ENCODE assay signal across 15 mouse cellular contexts in the genomic region with DNA sequence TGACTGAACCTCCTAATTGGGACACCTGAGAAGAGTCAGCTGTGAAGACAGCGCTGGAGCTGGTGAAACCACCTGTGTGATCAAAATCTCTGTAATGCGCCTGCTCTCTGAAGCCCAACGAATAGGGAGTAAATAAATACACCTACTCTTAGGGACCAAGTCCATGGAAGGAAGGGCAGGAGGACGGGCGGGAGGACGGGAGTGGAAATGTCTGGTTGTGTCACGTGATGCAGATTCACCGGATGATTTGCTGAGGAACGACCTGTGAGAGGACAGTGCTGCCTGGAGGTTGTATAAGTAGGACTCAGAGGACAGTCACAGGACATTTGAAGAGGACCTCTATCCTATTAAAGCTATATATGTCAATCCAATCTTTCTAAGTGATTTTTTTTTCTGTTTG. TPM values are rescaled to one million over a fixed set of nuclear protein-coding genes. Genes with fewer than 3 reads are reported as not detected.
A peak's percentile ranks its signal among the peaks of the same experiment; 100 is the strongest.
DNase-seq lines count a peak whose midpoint lies in the region; ATAC-seq and TF ChIP-seq lines count a peak whose summit lies in the region.
"Had no signal": no experiment of that assay in that cellular context is flagged by ENCODE, and none has a peak within 500 bp of the region (broad histone marks: within the 10 kb centered on the region; RNA-seq: fewer than 3 reads in every experiment).

No protein-coding gene starts in this region.

- no peak for TF ChIP-seq POLR2A in kidney, adult 2 months (IDR thresholded peaks at IDR 0.05; ENCODE audit: low read depth, low read length)

- no peak for TF ChIP-seq EP300 in liver, embryonic 14.5 days (IDR thresholded peaks at IDR 0.05; ENCODE audit: low read depth)

- no peaks in the 10 kb centered on the region for H3K36me3 ChIP-seq in kidney, adult 2 months (ENCODE audit: control insufficient read depth, insufficient read depth, low read length)
- no peaks in the 10 kb centered on the region for H3K36me3 ChIP-seq in kidney, embryonic 16.5 days (ENCODE audit: insufficient read depth, low read length)
- H3K36me3 ChIP-seq in embryonic facial prominence, embryonic 13.5 days, result no peaks in the 10 kb centered on the region
- no peaks in the 10 kb centered on the region for H3K36me3 ChIP-seq in liver, embryonic 14.5 days (replicated peaks; ENCODE audit: control insufficient read depth, insufficient read depth, low read depth)
- H3K36me3 ChIP-seq: hindbrain, embryonic 13.5 days had no signal

- H3K9ac ChIP-seq in kidney, embryonic 16.5 days (replicated peaks; ENCODE audit: low read length), result no peak overlapping the region
- no peak overlapping the region for H3K9ac ChIP-seq in embryonic facial prominence, embryonic 13.5 days
- no peak overlapping the region for H3K9ac ChIP-seq in liver, embryonic 14.5 days (replicated peaks)
- H3K9ac ChIP-seq: hindbrain, embryonic 13.5 days; lung, embryonic 14.5 days had no signal

- no peaks in the 10 kb centered on the region for H3K27me3 ChIP-seq in kidney, adult 2 months (replicated peaks; ENCODE audit: control insufficient read depth, insufficient read depth, low read length)
- H3K27me3 ChIP-seq in kidney, embryonic 16.5 days (ENCODE audit: insufficient read depth, low read length), result no peaks in the 10 kb centered on the region
- no peaks in the 10 kb centered on the region for H3K27me3 ChIP-seq in embryonic facial prominence, embryonic 13.5 days
- H3K27me3 ChIP-seq in liver, embryonic 14.5 days (ENCODE audit: control insufficient read depth, insufficient read depth, low read length), result no peaks in the 10 kb centered on the region
- H3K27me3 ChIP-seq: hindbrain, embryonic 13.5 days had no signal

- H3K4me1 ChIP-seq in kidney, adult 2 months (ENCODE audit: control insufficient read depth, insufficient read depth, low read length), result peaks cover 3% of the 10 kb centered on the region; the same call in 1 of the 2 replicates
- H3K4me1 ChIP-seq in kidney, embryonic 16.5 days (ENCODE audit: insufficient read depth, low read length), result peaks cover 14% of the 10 kb centered on the region
- H3K4me1 ChIP-seq in embryonic facial prominence, embryonic 13.5 days, result peaks cover 3% of the 10 kb centered on the region
- H3K4me1 ChIP-seq in liver, embryonic 14.5 days (replicated peaks; ENCODE audit: control insufficient read depth in 2 of 2, insufficient read depth in 2 of 2, low read length in 1 of 2), result peaks cover 14 to 17% of the 10 kb centered on the region in 2 experiments; a peak in 3 of 4 replicates

- H3K4me2 ChIP-seq in kidney, embryonic 16.5 days (replicated peaks; ENCODE audit: low read depth, low read length), result no peak overlapping the region
- peak overlapping the region; percentile 18; the same call in 1 of the 2 replicates for H3K4me2 ChIP-seq in embryonic facial prominence, embryonic 13.5 days
- 0 out of 2 replicates have a peak overlapping the region, but pooled peaks have one; percentile 0 for H3K4me2 ChIP-seq in liver, embryonic 14.5 days (ENCODE audit: low read depth)
- H3K4me2 ChIP-seq: hindbrain, embryonic 13.5 days had no signal

- no peak overlapping the region for H3K27ac ChIP-seq in kidney, adult 2 months (ENCODE audit: insufficient read depth, low read depth, low read length)
- no peak overlapping the region for H3K27ac ChIP-seq in kidney, embryonic 16.5 days (ENCODE audit: low read length)
- no peak overlapping the region for H3K27ac ChIP-seq in embryonic facial prominence, embryonic 13.5 days
- H3K27ac ChIP-seq in liver, embryonic 14.5 days, result no peak overlapping the region

- peak; percentile 87 for DNase-seq in heart, adult 11 months
- no peak for DNase-seq in heart, adult 8-10 months (ENCODE audit: low spot score)
- DNase-seq in kidney, adult 2 months, result peak; percentile 59
- no peak for DNase-seq in liver, embryonic 14.5 days (ENCODE audit: low read depth in 3 of 3, low spot score in 3 of 3)
- DNase-seq in Muller cell, postnatal 12 days (ENCODE audit: inconsistent ontology term), result no peak
- DNase-seq: cerebellum, adult 8-10 months; gastrocnemius, postnatal 36 days; lung, embryonic 14.5 days; right cerebral cortex, postnatal 25 days had no signal

- 55% methylated on average over 9 of the region's 9 CpGs for WGBS in kidney, adult 2 months
- 40% methylated on average over 9 of the region's 9 CpGs for WGBS in kidney, embryonic 16.5 days
- 36% methylated on average over 9 of the region's 9 CpGs for WGBS in embryonic facial prominence, embryonic 13.5 days
- WGBS in liver, embryonic 14.5 days (ENCODE audit: insufficient replicate concordance), result 55% methylated on average over 9 of the region's 9 CpGs

- H3K9me3 ChIP-seq in kidney, embryonic 16.5 days (ENCODE audit: low read length), result no peaks in the 10 kb centered on the region
- H3K9me3 ChIP-seq in embryonic facial prominence, embryonic 13.5 days, result no peaks in the 10 kb centered on the region
- H3K9me3 ChIP-seq in liver, embryonic 14.5 days (ENCODE audit: control insufficient read depth, low read length), result no peaks in the 10 kb centered on the region
- H3K9me3 ChIP-seq: hindbrain, embryonic 13.5 days had no signal

- no peak for ATAC-seq in kidney, embryonic 16.5 days (ENCODE audit: low FRiP score, low TSS enrichment)
- ATAC-seq in embryonic facial prominence, embryonic 13.5 days (ENCODE audit: insufficient number of reproducible peaks, insufficient read depth, low FRiP score, low TSS enrichment, low read depth), result no peak
- no peak for ATAC-seq in liver, embryonic 14.5 days (ENCODE audit: insufficient read depth)

- TF ChIP-seq CTCF in kidney, adult 2 months (conservative IDR thresholded peaks at IDR 0.05; ENCODE audit: insufficient read depth, insufficient read length, low read depth, low read length), result no peak
- no peak for TF ChIP-seq CTCF in liver, embryonic 14.5 days (IDR thresholded peaks at IDR 0.05; ENCODE audit: low read depth)

- no peak overlapping the region for H3K4me3 ChIP-seq in kidney, adult 2 months (ENCODE audit: insufficient read depth, low read depth, low read length)
- no peak overlapping the region for H3K4me3 ChIP-seq in kidney, embryonic 16.5 days (ENCODE audit: low read length)
- no peak overlapping the region for H3K4me3 ChIP-seq in embryonic facial prominence, embryonic 13.5 days
- no peak overlapping the region for H3K4me3 ChIP-seq in liver, embryonic 14.5 days (ENCODE audit: insufficient read depth in 1 of 2, low read depth in 2 of 2, low read length in 2 of 2)
- H3K4me3 ChIP-seq: hindbrain, embryonic 13.5 days had no signal

RNA-seq across cellular contexts. Expression of gene Cfap126, which starts 4.1 kb away (rescaled TPM):
- 1 to 10 TPM in 1 of 4 experiments, under 1 TPM in 3; 0.60 to 2.0 (median 0.88) TPM for total RNA-seq in heart, adult 8-10 months (2022)
- polyA plus RNA-seq in kidney, adult 2 months (2012; rRNA removed), result 15.6 and 16.7 TPM in 2 replicates
- polyA plus RNA-seq in kidney, embryonic 16.5 days (2015; fragmentation: Nextera tagmentation; extraction: Ambion mirVana), result 2.9 and 3.0 TPM in 2 replicates
- 1.3 and 2.1 TPM in 2 replicates for polyA plus RNA-seq in embryonic facial prominence, embryonic 13.5 days (2015; fragmentation: Nextera tagmentation; extraction: Ambion mirVana)
- 1.8 and 2.2 TPM in 2 replicates for polyA plus RNA-seq in liver, embryonic 14.5 days (2012; rRNA removed)
- polyA plus RNA-seq in liver, embryonic 14.5 days (2014; fragmentation: Nextera tagmentation; extraction: Ambion mirVana), result 1.9 and 2.6 TPM in 2 replicates

RNA-seq across cellular contexts. Expression of gene Sdhc, which starts 40.8 kb away (rescaled TPM):
- 1,000 to 10,000 TPM; 1,259 to 1,304 (median 1,268) TPM for total RNA-seq in heart, adult 8-10 months (2022)
- 814 and 951 TPM in 2 replicates for polyA plus RNA-seq in kidney, adult 2 months (2012; rRNA removed)
- 340 TPM in 2 replicates for polyA plus RNA-seq in kidney, embryonic 16.5 days (2015; fragmentation: Nextera tagmentation; extraction: Ambion mirVana)
- 249 and 258 TPM in 2 replicates for polyA plus RNA-seq in embryonic facial prominence, embryonic 13.5 days (2015; fragmentation: Nextera tagmentation; extraction: Ambion mirVana)
- polyA plus RNA-seq in liver, embryonic 14.5 days (2012; rRNA removed), result 103 and 111 TPM in 2 replicates
- polyA plus RNA-seq in liver, embryonic 14.5 days (2014; fragmentation: Nextera tagmentation; extraction: Ambion mirVana), result 147 and 165 TPM in 2 replicates

RNA-seq across cellular contexts. Expression of gene Mpz, which starts 40.9 kb away (rescaled TPM):
- under 1 TPM in 2 of 4 experiments, not detected in 2; 0.31 to 0.41 TPM for total RNA-seq in heart, adult 8-10 months (2022)
- 3.5 and 7.7 TPM in 2 replicates for polyA plus RNA-seq in kidney, adult 2 months (2012; rRNA removed)
- 0.57 and 0.68 TPM in 2 replicates for polyA plus RNA-seq in kidney, embryonic 16.5 days (2015; fragmentation: Nextera tagmentation; extraction: Ambion mirVana)
- polyA plus RNA-seq in embryonic facial prominence, embryonic 13.5 days (2015; fragmentation: Nextera tagmentation; extraction: Ambion mirVana), result 7.7 and 9.4 TPM in 2 replicates
- 0.04 and 0.25 TPM in 2 replicates for polyA plus RNA-seq in liver, embryonic 14.5 days (2012; rRNA removed)
- polyA plus RNA-seq in liver, embryonic 14.5 days (2014; fragmentation: Nextera tagmentation; extraction: Ambion mirVana), result 0.14 TPM in 1 of 2 replicates, not detected in the other
- total RNA-seq: layer of hippocampus, adult 18-20 months; left cerebral cortex, postnatal 10 days; megakaryocyte, adult 5-6 weeks had no signal

RNA-seq across cellular contexts. Expression of gene Fcgr3, which starts 44.9 kb away (rescaled TPM):
- total RNA-seq in heart, adult 8-10 months (2022), result 10 to 100 TPM in 2 of 4 experiments, 1 to 10 TPM in 2; 7.8 to 13.7 (median 9.7) TPM
- 4.8 and 6.4 TPM in 2 replicates for polyA plus RNA-seq in kidney, adult 2 months (2012; rRNA removed)
- polyA plus RNA-seq in kidney, embryonic 16.5 days (2015; fragmentation: Nextera tagmentation; extraction: Ambion mirVana), result 8.8 and 9.0 TPM in 2 replicates
- polyA plus RNA-seq in embryonic facial prominence, embryonic 13.5 days (2015; fragmentation: Nextera tagmentation; extraction: Ambion mirVana), result 9.4 and 10.1 TPM in 2 replicates
- 12.7 and 14.6 TPM in 2 replicates for polyA plus RNA-seq in liver, embryonic 14.5 days (2012; rRNA removed)
- 19.2 and 24.6 TPM in 2 replicates for polyA plus RNA-seq in liver, embryonic 14.5 days (2014; fragmentation: Nextera tagmentation; extraction: Ambion mirVana)

Comparison
In these comparisons a context has a peak if more than half of its experiments do, and no peak if none do; other contexts are left out.
1. DNase-seq: peak in heart, adult 11 months (single experiment) and kidney, adult 2 months (single experiment); none in heart, adult 8-10 months (single experiment), liver, embryonic 14.5 days (0 of 3) and Muller cell, postnatal 12 days (single experiment).